Mouse (Mus musculus) CH12.LX (cell line): ENCODE measurements around the gene Mcur1. TPM values are rescaled to one million over a fixed set of nuclear protein-coding genes. Genes with fewer than 3 reads are reported as not detected.

ENCODE experiments used
- DNase-seq: peaks from one replicate; pipeline ENCODE4 v3.0.0-alpha.2; 2013; ENCODE audit errors: extremely low read depth
- H3K27ac ChIP-seq: 2 replicates; pipeline ENCODE4 v1.5.1; 2012; ENCODE audit warnings: low read depth, mild to moderate bottlenecking, control low read depth, moderate library complexity; ENCODE audit not compliant: insufficient read depth
- H3K27me3 ChIP-seq: replicated peaks from 2 replicates; pipeline ENCODE3; 2012; ENCODE audit warnings: inconsistent platforms
- H3K36me3 ChIP-seq, 2 experiments: replicated peaks in 1 of 2; 2 replicates each; pipeline versions ENCODE3 to v1.6.1; 2012; ENCODE audit warnings: inconsistent platforms in 1 of 2, low read length in 1 of 2, mild to moderate bottlenecking in 1 of 2, mixed read lengths in 1 of 2, moderate library complexity in 1 of 2; ENCODE audit not compliant: control insufficient read depth in 1 of 2, insufficient read depth in 1 of 2
- H3K4me1 ChIP-seq, 2 experiments: 2 replicates each; pipeline ENCODE4 v1.6.1; 2012; ENCODE audit warnings: inconsistent platforms in 1 of 2, moderate library complexity in 1 of 2; ENCODE audit not compliant: insufficient read depth in 2 of 2, control insufficient read depth in 1 of 2
- H3K4me2 ChIP-seq: 2 replicates; pipeline ENCODE4 v1.6.1; 2012; ENCODE audit warnings: low read depth, mild to moderate bottlenecking, control low read depth; ENCODE audit not compliant: poor library complexity, insufficient read depth, severe bottlenecking
- H3K4me3 ChIP-seq, 3 experiments: fragments of 150-350 bp in 1 of 3; sonication (generic) in 1 of 3; replicated peaks in 1 of 3; 2 replicates each; pipeline versions ENCODE3 to v1.5.1; 2011 to 2012; ENCODE audit warnings: low read depth in 2 of 3, low read length in 2 of 3, mild to moderate bottlenecking in 2 of 3, moderate library complexity in 2 of 3, control low read depth in 1 of 3, improper control_type of control experiment in 1 of 3, inconsistent platforms in 1 of 3, mixed read lengths in 1 of 3; ENCODE audit not compliant: poor library complexity in 1 of 3
- H3K79me2 ChIP-seq: replicated peaks from 2 replicates; pipeline ENCODE4 v1.6.1; 2012; ENCODE audit warnings: mild to moderate bottlenecking, moderate library complexity; ENCODE audit not compliant: control insufficient read depth, poor library complexity, insufficient read depth, severe bottlenecking; ENCODE audit errors: extremely low read depth
- H3K9ac ChIP-seq: 2 replicates; pipeline ENCODE4 v1.6.1; 2012; ENCODE audit warnings: low read depth, mild to moderate bottlenecking, control low read depth, moderate library complexity; ENCODE audit not compliant: insufficient read depth
- H3K9me3 ChIP-seq: replicated peaks from 2 replicates; pipeline ENCODE3; 2012; ENCODE audit warnings: low read length, inconsistent platforms, mixed read lengths
- BHLHE40 ChIP-seq: IDR thresholded peaks from 2 replicates; pipeline ENCODE4 v1.6.1; 2011; ENCODE audit warnings: mild to moderate bottlenecking, low read depth, low read length, improper control_type of control experiment
- EP300 ChIP-seq: IDR thresholded peaks from 2 replicates; pipeline ENCODE4 v1.6.1; 2011; ENCODE audit warnings: low read length, improper control_type of control experiment
- GABPA ChIP-seq: IDR thresholded peaks from 2 replicates; pipeline ENCODE4 v1.6.1; 2012; ENCODE audit warnings: low read depth, low read length, improper control_type of control experiment, inconsistent platforms; ENCODE audit not compliant: insufficient replicate concordance
- JUN ChIP-seq: IDR thresholded peaks from 2 replicates; pipeline ENCODE4 v1.6.1; 2011; ENCODE audit warnings: low read depth, mild to moderate bottlenecking, low read length, improper control_type of control experiment, moderate library complexity; ENCODE audit not compliant: insufficient read depth
- MEF2A ChIP-seq: IDR thresholded peaks from 2 replicates; pipeline ENCODE4 v1.6.1; 2014; ENCODE audit warnings: low read depth, mild to moderate bottlenecking, inconsistent platforms, low read length, improper control_type of control experiment, borderline replicate concordance
- MXI1 ChIP-seq: IDR thresholded peaks from 2 replicates; pipeline ENCODE4 v1.6.1; 2011; ENCODE audit warnings: mild to moderate bottlenecking, low read depth, low read length, improper control_type of control experiment
- MYC ChIP-seq: IDR thresholded peaks from 2 replicates; pipeline ENCODE4 v1.6.1; 2011; ENCODE audit warnings: low read depth, mild to moderate bottlenecking, improper control_type of control experiment, low read length
- POLR2AphosphoS2 ChIP-seq: IDR thresholded peaks from 2 replicates; pipeline ENCODE4 v1.6.1; 2011; ENCODE audit warnings: low read depth, low read length, improper control_type of control experiment
- SIN3A ChIP-seq: IDR thresholded peaks from 2 replicates; pipeline ENCODE4 v1.6.1; 2012; ENCODE audit warnings: low read length, improper control_type of control experiment, inconsistent platforms
- TCF12 ChIP-seq: IDR thresholded peaks from 2 replicates; pipeline ENCODE4 v1.6.1; 2014; ENCODE audit warnings: low read depth, mild to moderate bottlenecking, inconsistent platforms, low read length, improper control_type of control experiment
- ZKSCAN1 ChIP-seq: IDR thresholded peaks from 2 replicates; pipeline ENCODE4 v1.6.1; 2012; ENCODE audit warnings: low read depth, inconsistent platforms, low read length, improper control_type of control experiment, borderline replicate concordance
- ZMIZ1 ChIP-seq: IDR thresholded peaks from 2 replicates; pipeline ENCODE4 v1.6.1; 2012; ENCODE audit warnings: low read depth, mild to moderate bottlenecking, inconsistent platforms, low read length, improper control_type of control experiment
- ZNF384 ChIP-seq: IDR thresholded peaks from 2 replicates; pipeline ENCODE4 v1.6.1; 2012; ENCODE audit warnings: low read depth, low read length, improper control_type of control experiment, inconsistent platforms
- dilution Hi-C: fragments of 300-500 bp; cut with MboI; formaldehyde crosslinking; loops from 2 replicates; pipeline ENCODE4 v1.14.3; 2020; ENCODE audit warnings: low sequenced_read_pairs; ENCODE audit not compliant: extremely low pct_unique_long_range_greater_than_20kb, extremely low pct_ligation_motif_present
- in situ Hi-C: fragments of 300-500 bp; cut with MboI; formaldehyde crosslinking; loops from 3 replicates; pipeline ENCODE4 v1.14.3; 2019; ENCODE audit warnings: low sequenced_read_pairs, low pct_ligation_motif_present, low pct_unique_long_range_greater_than_20kb, mixed read lengths
- polyA plus RNA-seq: library from polyadenylated mRNA; unstranded; fragments of >175 nt; gene quantifications from 2 replicates; pipeline ENCODE4 v1.2.1, GENCODE M21; 2012; ENCODE audit warnings: low read depth; ENCODE audit not compliant: insufficient read length
- total RNA-seq, 2 experiments: library from RNA; depleted of rRNA; stranded (reverse); fragments of 300-350 nt in 1 of 2; fragments of >200 nt in 1 of 2; gene quantifications; 2 replicates each; pipeline ENCODE4 v1.2.3; 2012 to 2014

Gene Mcur1
- total and polyA plus RNA-seq, 3 experiments, result 4.7 to 12.5 (median 6.3) TPM

DNA sequence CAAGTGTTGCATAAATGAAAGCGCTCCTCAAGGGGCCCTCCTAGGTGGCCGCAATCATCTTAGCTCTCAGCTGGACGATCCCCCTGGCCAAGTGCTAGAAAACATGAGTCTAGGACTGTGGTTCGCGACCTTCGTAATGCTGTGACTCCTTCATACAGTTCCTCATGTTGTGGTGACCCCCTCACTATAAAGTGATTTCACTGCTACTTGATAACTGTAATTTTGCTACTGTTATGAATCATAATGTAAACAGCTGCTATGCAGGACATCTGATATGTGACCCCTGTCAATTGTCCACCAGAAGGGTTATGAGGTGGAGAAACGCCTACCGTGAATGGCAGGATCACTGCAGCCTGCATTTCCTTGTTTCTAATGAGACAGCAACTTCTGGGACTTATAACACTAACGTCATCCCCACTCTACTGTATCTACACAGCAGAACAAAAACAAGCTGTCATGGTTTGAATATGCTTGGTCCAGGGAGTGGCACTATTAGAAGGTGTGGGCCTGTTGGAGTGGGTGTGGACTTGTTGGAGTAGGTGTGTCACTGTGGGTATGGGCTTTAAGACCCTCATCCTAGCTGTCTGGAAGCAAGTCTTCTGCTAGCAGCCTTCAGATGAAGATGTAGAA is 3.0 kb downstream of the Mcur1 start:
- Histone ChIP-seq H3K27me3 (peaks cover 1% of the 10 kb centered on the region), H3K4me2 (no peak overlapping the region), H3K79me2 (no peaks in the 10 kb centered on the region; the same call in 1 of the 2 replicates), H3K36me3 (peaks cover 4 to 26% of the 10 kb centered on the region in 2 experiments), H3K4me3 (no peak overlapping the region), H3K9ac (no peak overlapping the region), H3K4me1 (peaks cover 0 to 21% of the 10 kb centered on the region in 2 experiments; a peak in 2 of 4 replicates), H3K9me3 (no peaks in the 10 kb centered on the region), H3K27ac (no peak overlapping the region)
- in situ Hi-C loops, result loop anchor here (25.0 kb wide), 1 partner anchor 370 kb away; no protein-coding TSS in a partner anchor
- dilution Hi-C loops, result no loop called here
- no peak for TF ChIP-seq GABPA
- no peak for DNase-seq

DNA sequence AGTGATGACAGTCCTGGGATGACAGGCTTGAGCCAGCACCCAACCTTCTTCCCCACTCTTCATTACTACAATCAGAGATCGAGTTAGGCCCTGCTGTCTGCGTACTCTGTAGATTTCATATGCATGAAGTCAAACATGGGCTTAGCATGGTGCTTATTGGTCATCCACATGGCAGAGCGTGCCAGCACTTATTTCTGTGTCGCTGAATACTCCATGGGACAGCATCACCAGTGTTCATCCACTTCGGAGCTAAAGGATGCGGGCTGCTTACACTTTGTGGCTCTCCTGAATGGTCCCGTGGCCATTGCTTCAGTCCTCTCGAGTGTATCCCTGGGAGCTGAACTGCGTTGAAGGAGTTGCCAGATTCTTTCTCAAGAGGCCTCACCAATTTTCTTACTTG is 4.7 kb downstream of the Mcur1 start:
- Histone ChIP-seq H3K36me3 (peaks cover 7 to 37% of the 10 kb centered on the region in 2 experiments), H3K4me2 (no peak overlapping the region), H3K9ac (no peak overlapping the region), H3K27me3 (peaks cover 1% of the 10 kb centered on the region), H3K79me2 (no peaks in the 10 kb centered on the region; the same call in 1 of the 2 replicates), H3K4me3 (no peak overlapping the region), H3K4me1 (peaks cover 0 to 12% of the 10 kb centered on the region in 2 experiments; a peak in 2 of 4 replicates), H3K27ac (no peak overlapping the region), H3K9me3 (no peaks in the 10 kb centered on the region)
- dilution Hi-C loops (no loop called here), in situ Hi-C loops (loop anchor here (25.0 kb wide), 1 partner anchor 368 kb away; no protein-coding TSS in a partner anchor)
- TF ChIP-seq EP300 (no peak), MEF2A (no peak), POLR2AphosphoS2 (no peak), ZKSCAN1 (no peak), MXI1 (no peak), JUN (no peak), SIN3A (no peak), ZNF384 (no peak), BHLHE40 (no peak), ZMIZ1 (no peak), GABPA (no peak), MYC (no peak), TCF12 (no peak)
- DNase-seq, result no peak
